Mouse (Mus musculus) G1E (cell line): ENCODE measurements around the gene Prkca.

ENCODE experiments used
- CTCF ChIP-seq: IDR thresholded peaks from 2 replicates; pipeline ENCODE4 v1.5.1; 2012; ENCODE audit warnings: low read depth, low read length, inconsistent platforms, mixed read lengths
- GATA1 ChIP-seq: IDR thresholded peaks from 2 replicates; pipeline ENCODE4 v1.6.1; 2012; ENCODE audit warnings: borderline replicate concordance, low read length, inconsistent platforms, mixed read lengths
- GATA2 ChIP-seq: IDR thresholded peaks from 2 replicates; pipeline ENCODE4 v1.6.1; 2012; ENCODE audit warnings: low read depth, low read length, inconsistent platforms, borderline replicate concordance
- POLR2AphosphoS5 ChIP-seq: IDR thresholded peaks from 2 replicates; pipeline ENCODE4 v1.6.1; 2012; ENCODE audit warnings: low read depth, low read length, inconsistent platforms; ENCODE audit not compliant: insufficient replicate concordance
- TAL1 ChIP-seq: conservative IDR thresholded peaks from 2 replicates; pipeline ENCODE4 v1.6.1; 2012; ENCODE audit warnings: low read depth, low read length, inconsistent platforms, mixed read lengths

DNA sequence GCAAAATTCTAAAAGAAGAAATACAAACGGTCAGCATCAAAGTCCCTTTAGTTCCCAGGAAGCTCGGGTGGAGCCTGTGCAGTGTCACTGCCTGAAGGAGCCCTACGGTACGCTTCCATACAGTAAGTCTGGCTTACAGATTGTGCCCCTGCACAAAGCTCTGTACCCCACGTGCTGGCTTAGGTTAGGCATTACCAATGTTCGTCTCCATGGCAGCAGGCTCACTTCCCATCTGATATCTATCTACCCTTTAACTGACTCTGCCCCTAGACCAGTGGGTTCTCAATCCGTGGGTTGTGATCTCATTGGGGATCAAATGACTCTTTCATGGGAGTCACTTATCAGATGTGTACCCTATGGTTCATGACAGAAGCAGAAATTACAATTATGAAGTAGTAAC, 28.0 kb downstream of the Prkca start:
- TF ChIP-seq CTCF, result no peak
- no peak for TF ChIP-seq GATA1
- no peak for TF ChIP-seq GATA2
- TF ChIP-seq TAL1, result no peak
- no peak for TF ChIP-seq POLR2AphosphoS5
